Mouse (Mus musculus): ENCODE results near the gene Eif4g3.

The Eif4g3 gene

GRCm38 (mm10) chr4:138023403-138024100 is 30.7 kb downstream of the Eif4g3 start:
- WGBS: 71% methylated on average over 9 of the region's 9 CpGs

GRCm38 (mm10) chr4:138029168-138029567 is 36.3 kb downstream of the Eif4g3 start:
- 56% methylated on average over 6 of the region's 6 CpGs for WGBS

- 51% methylated on average over 10 of the region's 10 CpGs for WGBS
Observed at GRCm38 (mm10) chr4:138031828-138032227, 39.0 kb downstream of the Eif4g3 start.

- 55% methylated on average over 4 of the region's 4 CpGs for WGBS
Observed at GRCm38 (mm10) chr4:138033871-138034270, 41.0 kb downstream of the Eif4g3 start.

- whole genome bisulfite sequencing: 58% methylated on average over 9 of the region's 9 CpGs
Observed at GRCm38 (mm10) chr4:138035435-138036120, 42.8 kb downstream of the Eif4g3 start.

- 33% methylated on average over 8 of the region's 8 CpGs for WGBS
Observed at GRCm38 (mm10) chr4:138037110-138037509, 44.3 kb downstream of the Eif4g3 start.

GRCm38 (mm10) chr4:138037896-138038295 is 45.1 kb downstream of the Eif4g3 start:
- WGBS: 56% methylated on average over 1 of the region's 1 CpGs

- WGBS: 62% methylated on average over 13 of the region's 13 CpGs
Observed at GRCm38 (mm10) chr4:138038365-138039274, 45.8 kb downstream of the Eif4g3 start.

- 44% methylated on average over 9 of the region's 9 CpGs for WGBS
Observed at GRCm38 (mm10) chr4:138039275-138039651, 46.4 kb downstream of the Eif4g3 start.

GRCm38 (mm10) chr4:138040589-138040988 is 47.8 kb downstream of the Eif4g3 start:
- WGBS: 88% methylated on average over 3 of the region's 3 CpGs

GRCm38 (mm10) chr4:138041566-138042256 is 48.9 kb downstream of the Eif4g3 start:
- 26% methylated on average over 12 of the region's 12 CpGs for whole genome bisulfite sequencing

GRCm38 (mm10) chr4:138042257-138042589 is 49.4 kb downstream of the Eif4g3 start:
- 47% methylated on average over 2 of the region's 2 CpGs for WGBS

GRCm38 (mm10) chr4:138042625-138043024 is 49.8 kb downstream of the Eif4g3 start:
- WGBS: 86% methylated on average over 5 of the region's 5 CpGs

GRCm38 (mm10) chr4:138044841-138045500 is 52.1 kb downstream of the Eif4g3 start:
- WGBS: 73% methylated on average over 16 of the region's 16 CpGs

- 100% methylated on average over 1 of the region's 1 CpGs for WGBS
Observed at GRCm38 (mm10) chr4:138045809-138046208, 53.0 kb downstream of the Eif4g3 start.

- WGBS: 96% methylated on average over 8 of the region's 8 CpGs
Observed at GRCm38 (mm10) chr4:138046371-138046770, 53.5 kb downstream of the Eif4g3 start.

- 47% methylated on average over 6 of the region's 6 CpGs for WGBS
Observed at GRCm38 (mm10) chr4:138049547-138049946, 56.7 kb downstream of the Eif4g3 start.

GRCm38 (mm10) chr4:138051488-138051887 is 58.7 kb downstream of the Eif4g3 start:
- 74% methylated on average over 9 of the region's 9 CpGs for WGBS

GRCm38 (mm10) chr4:138056658-138057057 is 63.8 kb downstream of the Eif4g3 start:
- 53% methylated on average over 5 of the region's 5 CpGs for WGBS

GRCm38 (mm10) chr4:138057196-138057754 is 64.5 kb downstream of the Eif4g3 start:
- 91% methylated on average over 22 of the region's 22 CpGs for WGBS

- WGBS: 55% methylated on average over 4 of the region's 4 CpGs
Observed at GRCm38 (mm10) chr4:138061161-138061560, 68.3 kb downstream of the Eif4g3 start.
